Mouse (Mus musculus) testis, adult 2 months (tissue): ENCODE results near the gene Daam2.

Experiments
- CTCF ChIP-seq: fragments of 200-500 bp; IDR thresholded peaks from 2 replicates; pipeline ENCODE4 v1.5.1; 2012; ENCODE audit warnings: low read depth, mild to moderate bottlenecking, inconsistent platforms, low read length, moderate library complexity; ENCODE audit not compliant: control insufficient read depth, insufficient read depth, insufficient replicate concordance
- POLR2A ChIP-seq: fragments of 200-500 bp; IDR thresholded peaks from 2 replicates; pipeline ENCODE4 v1.6.1; 2012; ENCODE audit warnings: low read depth, mild to moderate bottlenecking, inconsistent platforms, low read length, moderate library complexity; ENCODE audit not compliant: control insufficient read depth

GRCm38 (mm10) chr17:49517091-49517490 lies 47.1 kb downstream of the Daam2 start:
- TF ChIP-seq CTCF: no peak
- TF ChIP-seq POLR2A: no peak
